Mouse (Mus musculus) B cell, adult 2 months (primary cell): Measurements from ENCODE around the gene Ms4a4c.
A peak's percentile ranks its signal among the peaks of the same experiment; 100 is the strongest.
"Not testable (repeated sequence)": the region's sequence is repeated elsewhere in the genome, so short reads cannot be mapped to it uniquely, and the experiment has no call there.

Source experiments
- DNase-seq, 2 experiments: peaks; one replicate each; pipeline ENCODE4 v3.0.0; 2022

The Ms4a4c gene

GRCm38 (mm10) chr19:11404527-11404926 is at the start of gene Ms4a4c:
Gene Ms4a4c, plus strand, starts transcription at chr19:11404770.
- DNase-seq = no peak

- DNase-seq = peak; percentile 28 to 31
Measured at GRCm38 (mm10) chr19:11355730-11356129, 48.8 kb upstream of the Ms4a4c start.

GRCm38 (mm10) chr19:11360106-11360505 is 44.5 kb upstream of the Ms4a4c start:
- DNase-seq = peak; percentile 42 to 46

GRCm38 (mm10) chr19:11362002-11362401 is 42.6 kb upstream of the Ms4a4c start:
- peak; percentile 52 to 60 for DNase-seq

GRCm38 (mm10) chr19:11368310-11368709 is 36.3 kb upstream of the Ms4a4c start:
- DNase-seq = no peak

- DNase-seq = no peak
Measured at GRCm38 (mm10) chr19:11371181-11371580, 33.4 kb upstream of the Ms4a4c start.

- no peak for DNase-seq
Measured at GRCm38 (mm10) chr19:11375273-11375672, 29.3 kb upstream of the Ms4a4c start, which contains the start of gene Ms4a4a. Gene Ms4a4a, plus strand, starts transcription at chr19:11375523.

- no peak for DNase-seq
Measured at GRCm38 (mm10) chr19:11376399-11376798, 28.2 kb upstream of the Ms4a4c start.

GRCm38 (mm10) chr19:11387109-11387508 is 17.5 kb upstream of the Ms4a4c start:
- DNase-seq = peak; percentile 67

GRCm38 (mm10) chr19:11387685-11388084 is 16.9 kb upstream of the Ms4a4c start:
- DNase-seq = peak; percentile 49 to 61

GRCm38 (mm10) chr19:11388949-11389348 is 15.6 kb upstream of the Ms4a4c start:
- DNase-seq = peak; percentile 64 to 69

GRCm38 (mm10) chr19:11395769-11396168 is 8.8 kb upstream of the Ms4a4c start:
- DNase-seq = no peak

GRCm38 (mm10) chr19:11407428-11407827 is 2.9 kb downstream of the Ms4a4c start:
- peak; percentile 61 to 68 for DNase-seq

- DNase-seq = peak in 1 of 2 experiments; percentile 32
Measured at GRCm38 (mm10) chr19:11408591-11408990, 4.0 kb downstream of the Ms4a4c start.

GRCm38 (mm10) chr19:11411640-11412039 is 7.1 kb downstream of the Ms4a4c start:
- peak; percentile 62 to 65 for DNase-seq

- DNase-seq = no peak
Measured at GRCm38 (mm10) chr19:11414084-11414483, 9.5 kb downstream of the Ms4a4c start.

- no peak for DNase-seq
Measured at GRCm38 (mm10) chr19:11415581-11415980, 11.0 kb downstream of the Ms4a4c start.

- DNase-seq = not testable (repeated sequence)
Measured at GRCm38 (mm10) chr19:11418865-11419264, 14.3 kb downstream of the Ms4a4c start.

- not testable (repeated sequence) for DNase-seq
Measured at GRCm38 (mm10) chr19:11431209-11431608, 26.6 kb downstream of the Ms4a4c start.

- DNase-seq = no peak
Measured at GRCm38 (mm10) chr19:11435058-11435834, 30.7 kb downstream of the Ms4a4c start.

- no peak for DNase-seq
Measured at GRCm38 (mm10) chr19:11443338-11443737, 38.8 kb downstream of the Ms4a4c start, which contains the start of gene Ms4a4b. Gene Ms4a4b, plus strand, starts transcription at chr19:11443553.

- no peak for DNase-seq
Measured at GRCm38 (mm10) chr19:11443964-11444363, 39.4 kb downstream of the Ms4a4c start.

- DNase-seq = no peak
Measured at GRCm38 (mm10) chr19:11447238-11447637, 42.7 kb downstream of the Ms4a4c start.

- not testable (repeated sequence) for DNase-seq
Measured at GRCm38 (mm10) chr19:11459041-11459440, 54.5 kb downstream of the Ms4a4c start.
